Mouse (Mus musculus) spleen, adult 2 months (tissue): ENCODE measurements around the gene Ltb4r1. TPM values are rescaled to one million over a fixed set of nuclear protein-coding genes. Genes with fewer than 3 reads are reported as not detected.

Experiments
- DNase-seq, 2 experiments: peaks; one replicate each; pipeline versions ENCODE4 v3.0.0 to v3.0.0-alpha.2; 2012 to 2021; ENCODE audit warnings: low spot score in 2 of 2, low read depth in 1 of 2
- H3K27ac ChIP-seq: fragments of 200-500 bp; 2 replicates; pipeline ENCODE4 v1.5.1; 2012; ENCODE audit warnings: low read length, inconsistent platforms; ENCODE audit not compliant: insufficient read depth
- H3K27me3 ChIP-seq: fragments of 200-500 bp; 2 replicates; pipeline ENCODE4 v1.6.1; 2012; ENCODE audit warnings: mild to moderate bottlenecking, moderate library complexity, low read length, inconsistent platforms; ENCODE audit not compliant: control insufficient read depth, insufficient read depth
- H3K36me3 ChIP-seq: fragments of 200-500 bp; 2 replicates; pipeline ENCODE4 v1.6.1; 2012; ENCODE audit warnings: mild to moderate bottlenecking, low read length, inconsistent platforms; ENCODE audit not compliant: control insufficient read depth, insufficient read depth
- H3K4me1 ChIP-seq: fragments of 200-500 bp; 2 replicates; pipeline ENCODE4 v1.6.1; 2011; ENCODE audit warnings: inconsistent platforms; ENCODE audit not compliant: control insufficient read depth, insufficient read depth, insufficient read length
- H3K4me3 ChIP-seq: fragments of 200-500 bp; 2 replicates; pipeline ENCODE4 v1.5.1; 2011; ENCODE audit warnings: mild to moderate bottlenecking, inconsistent platforms; ENCODE audit not compliant: insufficient read depth, insufficient read length; ENCODE audit errors: extremely low read depth
- CTCF ChIP-seq: fragments of 200-500 bp; IDR thresholded peaks from 2 replicates; pipeline ENCODE4 v1.5.1; 2011; ENCODE audit warnings: mild to moderate bottlenecking, inconsistent platforms; ENCODE audit not compliant: insufficient read depth, insufficient read length, insufficient replicate concordance; ENCODE audit errors: extremely low read depth
- POLR2A ChIP-seq: fragments of 200-500 bp; IDR thresholded peaks from 2 replicates; pipeline ENCODE4 v1.6.1; 2011; ENCODE audit warnings: low read depth, low read length, inconsistent platforms
- WGBS: fragments of 180-500 bp; shearing (Covaris S2); methylation state at CpG from one replicate; pipeline ENCODE4 v1.1.7; 2018; 5-methylcytosine and 5-hydroxymethylcytosine counted together
- polyA plus RNA-seq: library from polyadenylated mRNA; depleted of rRNA; stranded (reverse); fragments of >200 nt; gene quantifications from 2 replicates; pipeline ENCODE4 v1.2.3, GENCODE M21; 2012

Ltb4r1 gene
- polyA plus RNA-seq, 1 experiment: 4.2 TPM

DNA sequence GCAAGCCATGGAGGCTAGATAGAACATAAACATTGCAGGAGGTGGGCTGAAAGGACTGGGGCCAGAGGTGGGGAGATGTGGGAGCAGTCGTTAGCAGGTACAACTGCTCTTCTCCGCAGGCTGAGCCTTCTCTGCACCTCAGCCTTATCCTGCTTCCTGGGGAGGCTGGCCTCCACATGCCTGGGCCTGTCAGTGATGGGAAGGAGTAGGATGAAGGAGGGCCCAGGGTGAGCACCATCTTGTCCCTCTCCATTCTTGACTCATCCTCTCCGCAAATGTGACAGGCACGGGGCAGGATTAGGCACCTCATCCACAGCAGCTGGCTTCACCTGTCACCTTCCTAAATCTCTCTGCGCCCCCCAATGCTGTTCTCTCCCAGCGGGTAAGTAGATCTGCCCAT lies 4.6 kb upstream of the Ltb4r1 start, which contains the start of gene Ltb4r2:
TSS of gene Ltb4r2 (plus strand) at position 266 of the 400 bp plus-strand sequence.
- TF ChIP-seq CTCF (no peak), POLR2A (no peak)
- Histone ChIP-seq H3K27ac (no peak within 1 kb of the TSS), H3K27me3 (peaks cover 7% of the 10 kb centered on the region), H3K4me3 (peak within 1 kb of the TSS; percentile 44; the same call in 1 of the 2 replicates), H3K4me1 (peaks cover 7% of the 10 kb centered on the region; the same call in 1 of the 2 replicates), H3K36me3 (no peaks in the 10 kb centered on the region)
- DNase-seq: no peak
- 94% methylated on average over 6 of the region's 6 CpGs for WGBS

DNA sequence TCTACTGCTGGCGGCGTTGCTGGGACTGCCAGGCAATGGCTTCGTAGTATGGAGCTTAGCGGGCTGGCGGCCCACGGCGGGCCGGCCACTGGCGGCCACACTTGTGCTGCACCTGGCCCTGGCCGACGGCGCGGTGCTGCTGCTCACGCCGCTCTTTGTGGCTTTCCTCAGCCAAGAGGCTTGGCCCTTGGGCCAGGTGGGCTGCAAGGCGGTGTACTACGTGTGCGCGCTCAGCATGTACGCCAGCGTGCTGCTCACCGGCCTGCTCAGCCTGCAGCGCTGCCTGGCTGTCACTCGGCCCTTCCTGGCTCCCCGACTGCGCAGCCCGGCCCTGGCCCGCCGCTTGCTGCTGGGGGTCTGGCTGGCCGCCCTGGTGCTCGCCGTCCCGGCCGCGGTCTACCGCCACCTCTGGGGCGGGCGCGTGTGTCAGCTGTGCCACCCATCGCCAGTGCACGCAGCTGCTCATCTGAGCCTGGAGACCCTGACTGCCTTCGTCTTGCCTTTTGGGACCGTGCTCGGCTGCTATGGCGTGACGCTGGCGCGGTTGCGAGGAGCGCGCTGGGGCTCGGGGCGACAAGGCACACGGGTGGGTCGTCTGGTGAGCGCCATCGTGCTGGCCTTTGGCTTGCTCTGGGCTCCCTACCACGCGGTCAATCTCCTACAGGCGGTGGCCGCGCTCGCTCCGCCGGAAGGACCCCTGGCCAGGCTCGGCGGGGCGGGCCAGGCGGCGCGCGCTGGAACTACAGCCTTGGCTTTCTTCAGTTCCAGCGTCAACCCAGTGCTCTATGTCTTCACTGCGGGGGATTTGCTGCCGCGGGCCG lies 3.6 kb upstream of the Ltb4r1 start:
- Histone ChIP-seq H3K4me3 (peak overlapping the region; percentile 44; the same call in 1 of the 2 replicates), H3K27me3 (peaks cover 7% of the 10 kb centered on the region), H3K4me1 (peaks cover 7% of the 10 kb centered on the region; the same call in 1 of the 2 replicates), H3K27ac (no peak overlapping the region), H3K36me3 (no peaks in the 10 kb centered on the region)
- 5% methylated on average over 77 of the region's 77 CpGs for WGBS
- TF ChIP-seq CTCF: 0 out of 2 replicates have a peak, but pooled peaks have one; percentile 0
- TF ChIP-seq POLR2A: no peak
- DNase-seq: no peak

DNA sequence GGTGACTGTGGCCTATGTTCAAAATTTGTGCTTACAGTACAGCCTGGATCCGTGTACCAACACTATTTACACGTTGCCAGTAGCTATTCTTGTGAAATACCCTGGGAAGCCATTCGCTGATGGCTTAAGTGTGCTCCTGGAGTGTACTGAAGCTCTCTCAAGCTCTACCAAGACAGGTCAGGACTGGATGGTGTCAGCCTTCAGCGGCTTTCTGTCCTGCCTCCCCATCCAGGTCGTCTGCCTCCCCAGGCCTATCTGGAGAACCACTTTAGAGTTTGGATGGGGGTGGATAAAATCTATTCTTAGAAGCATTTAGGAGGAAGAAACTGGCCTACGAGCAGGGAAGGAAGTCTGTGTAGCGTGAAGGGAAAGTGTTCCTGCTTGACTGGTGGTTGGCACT lies 2.6 kb upstream of the Ltb4r1 start:
- 0 out of 2 replicates have a peak overlapping the region, but pooled peaks have one; percentile 27 for H3K27ac ChIP-seq
- peaks cover 10% of the 10 kb centered on the region for H3K27me3 ChIP-seq
- TF ChIP-seq POLR2A (no peak), CTCF (no peak)
- H3K4me3 ChIP-seq: no peak overlapping the region
- peaks cover 10% of the 10 kb centered on the region; the same call in 1 of the 2 replicates for H3K4me1 ChIP-seq
- DNase-seq: no peak
- H3K36me3 ChIP-seq: no peaks in the 10 kb centered on the region
- WGBS: 29% methylated on average over 7 of the region's 7 CpGs

DNA sequence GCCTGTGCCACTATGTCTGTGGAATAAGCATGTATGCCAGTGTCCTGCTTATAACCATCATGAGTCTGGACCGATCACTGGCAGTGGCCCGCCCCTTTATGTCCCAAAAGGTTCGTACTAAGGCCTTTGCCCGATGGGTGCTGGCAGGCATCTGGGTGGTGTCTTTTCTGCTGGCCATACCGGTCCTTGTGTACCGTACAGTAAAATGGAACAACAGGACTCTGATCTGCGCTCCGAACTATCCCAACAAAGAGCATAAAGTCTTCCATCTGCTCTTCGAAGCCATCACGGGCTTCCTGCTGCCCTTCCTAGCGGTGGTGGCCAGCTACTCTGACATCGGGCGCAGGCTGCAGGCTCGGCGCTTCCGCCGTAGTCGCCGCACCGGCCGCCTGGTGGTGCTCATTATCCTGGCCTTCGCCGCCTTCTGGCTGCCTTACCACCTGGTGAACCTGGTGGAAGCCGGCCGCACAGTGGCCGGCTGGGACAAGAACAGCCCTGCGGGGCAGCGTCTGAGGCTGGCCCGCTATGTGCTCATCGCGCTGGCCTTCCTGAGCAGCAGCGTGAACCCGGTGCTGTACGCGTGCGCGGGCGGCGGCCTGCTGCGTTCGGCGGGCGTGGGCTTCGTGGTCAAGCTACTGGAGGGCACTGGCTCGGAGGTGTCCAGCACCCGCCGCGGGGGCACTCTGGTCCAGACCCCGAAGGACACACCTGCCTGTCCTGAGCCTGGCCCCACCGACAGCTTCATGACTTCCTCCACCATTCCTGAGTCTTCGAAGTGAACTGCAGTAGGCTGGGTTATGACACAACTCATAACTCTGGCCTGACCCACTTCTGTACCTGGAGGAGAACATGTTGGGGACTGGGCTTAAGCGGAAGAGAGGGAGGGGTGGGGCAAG lies 2.0 kb downstream of the Ltb4r1 start:
- TF ChIP-seq POLR2A (no peak), CTCF (no peak)
- Histone ChIP-seq H3K27me3 (peaks cover 4% of the 10 kb centered on the region; the same call in 1 of the 2 replicates), H3K36me3 (no peaks in the 10 kb centered on the region), H3K4me1 (peaks cover 3% of the 10 kb centered on the region; the same call in 1 of the 2 replicates), H3K4me3 (peak overlapping the region; percentile 32; the same call in 1 of the 2 replicates), H3K27ac (no peak overlapping the region)
- WGBS: 15% methylated on average over 52 of the region's 52 CpGs
- no peak for DNase-seq

DNA sequence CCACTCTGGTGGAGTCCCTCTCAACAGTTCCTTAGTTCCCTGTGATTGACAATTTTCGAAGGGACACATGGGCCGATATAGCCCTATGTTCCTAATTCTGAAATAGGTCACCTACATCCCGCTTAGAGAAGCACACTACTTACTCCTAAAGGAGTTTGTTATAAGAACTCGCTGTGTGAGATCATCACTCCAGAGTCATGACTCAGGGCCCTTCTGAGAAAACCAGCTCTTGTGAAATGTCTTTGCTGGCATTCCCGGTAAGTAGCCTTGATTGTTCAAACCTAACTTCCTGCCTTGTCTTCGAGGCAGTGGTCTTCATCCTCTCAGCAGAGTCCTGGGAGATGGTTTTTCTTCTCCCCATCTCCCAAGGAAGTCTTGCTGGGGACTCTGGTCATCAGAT lies 2.8 kb downstream of the Ltb4r1 start:
- H3K27ac ChIP-seq: no peak overlapping the region
- H3K27me3 ChIP-seq: 0 out of 2 replicates have a peak, but pooled peaks cover 3% of the 10 kb centered on the region
- peaks cover 3% of the 10 kb centered on the region; the same call in 1 of the 2 replicates for H3K4me1 ChIP-seq
- TF ChIP-seq CTCF (no peak), POLR2A (no peak)
- WGBS: 85% methylated on average over 6 of the region's 6 CpGs
- no peak overlapping the region for H3K4me3 ChIP-seq
- H3K36me3 ChIP-seq: no peaks in the 10 kb centered on the region
- no peak for DNase-seq

DNA sequence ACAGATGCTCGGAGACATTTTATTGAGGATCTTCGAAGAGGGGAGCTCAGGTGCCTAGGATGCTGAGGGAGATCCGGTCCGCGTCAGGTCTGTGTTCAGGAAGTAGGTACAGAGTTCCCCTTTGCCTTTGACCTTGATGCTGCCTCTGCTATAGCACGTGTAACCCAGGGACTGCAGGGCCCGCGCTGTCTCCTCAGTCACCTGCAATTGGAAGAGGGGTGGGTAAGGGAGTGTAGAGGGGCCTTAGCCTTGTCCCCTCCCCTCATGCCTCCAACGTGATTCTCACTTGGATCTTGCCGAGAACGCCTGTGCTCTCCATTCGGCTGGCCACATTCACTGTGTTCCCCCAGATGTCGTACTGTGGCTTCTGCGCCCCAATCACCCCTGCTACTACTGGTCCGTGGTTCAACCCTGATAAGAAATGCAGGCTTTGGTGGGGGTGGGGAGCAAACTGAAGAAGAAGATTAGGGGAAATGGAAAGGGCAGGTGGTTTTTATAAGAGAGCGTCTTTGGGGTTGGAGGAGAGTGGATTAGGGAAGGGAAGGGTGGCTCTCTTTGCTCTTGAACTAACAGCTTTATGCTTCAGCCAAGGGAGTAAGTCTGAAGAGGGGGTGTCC lies 3.4 kb downstream of the Ltb4r1 start:
- no peaks in the 10 kb centered on the region for H3K36me3 ChIP-seq
- no peak overlapping the region for H3K4me3 ChIP-seq
- no peak for TF ChIP-seq CTCF
- TF ChIP-seq POLR2A: no peak
- 74% methylated on average over 16 of the region's 16 CpGs for WGBS
- no peak for DNase-seq
- 0 out of 2 replicates have a peak, but pooled peaks cover 3% of the 10 kb centered on the region for H3K27me3 ChIP-seq
- H3K4me1 ChIP-seq: peaks cover 3% of the 10 kb centered on the region; the same call in 1 of the 2 replicates
- H3K27ac ChIP-seq: no peak overlapping the region
